In genomic region chr11:69836703-69837576, GRCm38 (mm10) we compare ENCODE assay signal across 8 mouse cellular contexts. TPM values are rescaled to one million over a fixed set of nuclear protein-coding genes. Genes with fewer than 3 reads are reported as not detected.
DNase-seq lines count a peak whose midpoint lies in the region; ATAC-seq and TF ChIP-seq lines count a peak whose summit lies in the region.
"Had no signal": no experiment of that assay in that cellular context is flagged by ENCODE, and none has a peak within 500 bp of the region (broad histone marks: within the 10 kb centered on the region; RNA-seq: fewer than 3 reads in every experiment).

No protein-coding gene starts in this region.

- peak overlapping the region; percentile 94 for H3K9ac ChIP-seq in ES-Bruce4 (ENCODE audit: low read depth, poor library complexity, severe bottlenecking)
- H3K9ac ChIP-seq in heart, adult 2 months (ENCODE audit: low read depth, low read length) = peak overlapping the region; percentile 48
- H3K9ac ChIP-seq in kidney, embryonic 16.5 days (replicated peaks; ENCODE audit: low read length) = peak overlapping the region; percentile 76
- peak overlapping the region; percentile 57 for H3K9ac ChIP-seq in liver, embryonic 15.5 days

- peak; percentile 7; the same call in 1 of the 2 replicates for ATAC-seq in kidney, embryonic 16.5 days (ENCODE audit: low FRiP score, low TSS enrichment)
- ATAC-seq in liver, embryonic 15.5 days (ENCODE audit: insufficient read depth) = no peak

- peak overlapping the region; percentile 79 for H3K4me3 ChIP-seq in ES-Bruce4 (ENCODE audit: low read depth, low read length)
- peak overlapping the region; percentile 58 for H3K4me3 ChIP-seq in heart, adult 2 months
- H3K4me3 ChIP-seq in kidney, embryonic 16.5 days (ENCODE audit: low read length) = peak overlapping the region; percentile 66
- peak overlapping the region; percentile 78 for H3K4me3 ChIP-seq in liver, embryonic 15.5 days (replicated peaks)

- DNase-seq in A20 (ENCODE audit: low read depth, low spot score) = peak; percentile 23
- DNase-seq in embryo, embryonic 10.5 days (ENCODE audit: low spot score) = peak; percentile 62
- DNase-seq in heart, adult 2 months = peak; percentile 59 to 67
- peak; percentile 47 for DNase-seq in right cerebral cortex, postnatal 14 days

- intact Hi-C loops in heart, adult 2 months (cut with DNase I) = loop anchor here (2.0 kb wide), 2 partner anchors 34 to 42 kb away; partner anchors contain the start of gene Tmem95

- TF ChIP-seq CTCF in ES-Bruce4 (IDR thresholded peaks at IDR 0.05; ENCODE audit: low read depth, low read length) = no peak
- no peak for TF ChIP-seq CTCF in heart, adult 2 months (IDR thresholded peaks at IDR 0.05)

- WGBS in heart, adult 2 months = 5% methylated on average over 50 of the region's 52 CpGs
- WGBS in kidney, embryonic 16.5 days = 1% methylated on average over 41 of the region's 52 CpGs
- 2% methylated on average over 51 of the region's 52 CpGs for WGBS in liver, embryonic 15.5 days (ENCODE audit: insufficient replicate concordance)

- no peak overlapping the region for H3K27ac ChIP-seq in ES-Bruce4 (ENCODE audit: insufficient read depth, low read length)
- H3K27ac ChIP-seq in heart, adult 2 months = peak overlapping the region; percentile 94
- peak overlapping the region; percentile 93 for H3K27ac ChIP-seq in kidney, embryonic 16.5 days (ENCODE audit: low read length)
- H3K27ac ChIP-seq in liver, embryonic 15.5 days (replicated peaks) = 0 out of 2 replicates have a peak overlapping the region, but pooled peaks have one; percentile 92

- peak overlapping the region; percentile 98 for H3K4me2 ChIP-seq in kidney, embryonic 16.5 days (replicated peaks; ENCODE audit: low read depth, low read length)
- H3K4me2 ChIP-seq in liver, embryonic 15.5 days = peak overlapping the region; percentile 95

- H3K79me2 ChIP-seq in heart, adult 2 months (replicated peaks; ENCODE audit: control insufficient read depth, insufficient read depth, low read length) = no peaks in the 10 kb centered on the region

- no peak for TF ChIP-seq EP300 in ES-Bruce4 (IDR thresholded peaks at IDR 0.05; ENCODE audit: insufficient read depth, low read depth, low read length)
- no peak for TF ChIP-seq EP300 in heart, adult 2 months (IDR thresholded peaks at IDR 0.05; ENCODE audit: insufficient read depth, low read depth, low read length)

- no peaks in the 10 kb centered on the region for H3K36me3 ChIP-seq in ES-Bruce4 (ENCODE audit: control insufficient read depth, insufficient read depth, low read length, poor library complexity, severe bottlenecking)
- H3K36me3 ChIP-seq in heart, adult 2 months (ENCODE audit: control insufficient read depth, insufficient read depth, low read length) = peaks cover 2% of the 10 kb centered on the region; the same call in 1 of the 2 replicates
- 0 out of 2 replicates have a peak, but pooled peaks cover 12% of the 10 kb centered on the region for H3K36me3 ChIP-seq in kidney, embryonic 16.5 days (ENCODE audit: insufficient read depth, low read length)
- H3K36me3 ChIP-seq in liver, embryonic 15.5 days (replicated peaks) = 0 out of 2 replicates have a peak, but pooled peaks cover 4% of the 10 kb centered on the region

- no peaks in the 10 kb centered on the region for H3K4me1 ChIP-seq in ES-Bruce4 (ENCODE audit: control insufficient read depth, insufficient read depth, low read length)
- H3K4me1 ChIP-seq in heart, adult 2 months (ENCODE audit: control insufficient read depth, insufficient read depth, low read length) = peaks cover 2% of the 10 kb centered on the region
- peaks cover 46% of the 10 kb centered on the region for H3K4me1 ChIP-seq in kidney, embryonic 16.5 days (ENCODE audit: insufficient read depth, low read length)
- peaks cover 66% of the 10 kb centered on the region for H3K4me1 ChIP-seq in liver, embryonic 15.5 days (replicated peaks)

- TF ChIP-seq POLR2A in ES-Bruce4 (IDR thresholded peaks at IDR 0.05; ENCODE audit: insufficient read depth, low read length) = no peak
- TF ChIP-seq POLR2A in heart, adult 2 months (IDR thresholded peaks at IDR 0.05; ENCODE audit: insufficient read depth, low read depth, low read length) = no peak

- no peaks in the 10 kb centered on the region for H3K27me3 ChIP-seq in ES-Bruce4 (ENCODE audit: control insufficient read depth, insufficient read depth, low read length, poor library complexity, severe bottlenecking)
- H3K27me3 ChIP-seq in heart, adult 2 months (ENCODE audit: control insufficient read depth, insufficient read depth, low read length) = no peaks in the 10 kb centered on the region; the same call in 1 of the 2 replicates
- no peaks in the 10 kb centered on the region; the same call in 1 of the 2 replicates for H3K27me3 ChIP-seq in kidney, embryonic 16.5 days (ENCODE audit: insufficient read depth, low read length)
- H3K27me3 ChIP-seq in liver, embryonic 15.5 days = peaks cover 60% of the 10 kb centered on the region

- H3K9me3 ChIP-seq in ES-Bruce4 (replicated peaks; ENCODE audit: control insufficient read depth, insufficient read depth, low read length, poor library complexity, severe bottlenecking) = no peaks in the 10 kb centered on the region
- no peaks in the 10 kb centered on the region for H3K9me3 ChIP-seq in kidney, embryonic 16.5 days (ENCODE audit: low read length)
- H3K9me3 ChIP-seq in liver, embryonic 15.5 days (replicated peaks) = no peaks in the 10 kb centered on the region

RNA-seq across cellular contexts. Expression of gene Nlgn2, which starts 0.6 kb away (rescaled TPM):
- 19.6 and 25.4 TPM in 2 replicates for polyA plus RNA-seq in ES-Bruce4 (2011; ENCODE audit: insufficient read depth, insufficient read length, low read depth, missing spikeins)
- total RNA-seq in heart, adult 2 months (2021) = 1 to 10 TPM; 3.4 to 5.0 TPM
- 6.0 and 6.7 TPM in 2 replicates for polyA plus RNA-seq in heart, adult 2 months (2012; rRNA removed)
- polyA plus RNA-seq in kidney, embryonic 16.5 days (2015; fragmentation: Nextera tagmentation; extraction: Ambion mirVana) = 6.0 and 6.6 TPM in 2 replicates
- 0.54 and 0.64 TPM in 2 replicates for polyA plus RNA-seq in liver, embryonic 15.5 days (2015; fragmentation: Nextera tagmentation; extraction: Ambion mirVana)

RNA-seq across cellular contexts. Expression of gene Tmem256, which starts 1.4 kb away (rescaled TPM):
- 97.1 and 103 TPM in 2 replicates for polyA plus RNA-seq in ES-Bruce4 (2011; ENCODE audit: insufficient read depth, insufficient read length, low read depth, missing spikeins)
- 100 to 1,000 TPM; 214 to 254 TPM for total RNA-seq in heart, adult 2 months (2021)
- polyA plus RNA-seq in heart, adult 2 months (2012; rRNA removed) = 308 and 350 TPM in 2 replicates
- 371 and 389 TPM in 2 replicates for polyA plus RNA-seq in kidney, embryonic 16.5 days (2015; fragmentation: Nextera tagmentation; extraction: Ambion mirVana)
- polyA plus RNA-seq in liver, embryonic 15.5 days (2015; fragmentation: Nextera tagmentation; extraction: Ambion mirVana) = 336 and 387 TPM in 2 replicates

RNA-seq across cellular contexts. Expression of gene Plscr3, which starts 9.2 kb away (rescaled TPM):
- polyA plus RNA-seq in ES-Bruce4 (2011; ENCODE audit: insufficient read depth, insufficient read length, low read depth, missing spikeins) = 27.2 and 31.2 TPM in 2 replicates
- 10 to 100 TPM; 21.2 to 22.4 TPM for total RNA-seq in heart, adult 2 months (2021)
- polyA plus RNA-seq in heart, adult 2 months (2012; rRNA removed) = 45.3 and 48.3 TPM in 2 replicates
- polyA plus RNA-seq in kidney, embryonic 16.5 days (2015; fragmentation: Nextera tagmentation; extraction: Ambion mirVana) = 105 and 119 TPM in 2 replicates
- polyA plus RNA-seq in liver, embryonic 15.5 days (2015; fragmentation: Nextera tagmentation; extraction: Ambion mirVana) = 26.1 and 28.0 TPM in 2 replicates

RNA-seq across cellular contexts. Expression of gene Spem1, which starts 15.0 kb away (rescaled TPM):
- polyA plus RNA-seq in ES-Bruce4 (2011; ENCODE audit: insufficient read depth, insufficient read length, low read depth, missing spikeins) = not detected in 2 replicates
- total RNA-seq in heart, adult 2 months (2021) = not detected
- 0.23 and 0.32 TPM in 2 replicates for polyA plus RNA-seq in heart, adult 2 months (2012; rRNA removed)
- 0.15 and 0.28 TPM in 2 replicates for polyA plus RNA-seq in kidney, embryonic 16.5 days (2015; fragmentation: Nextera tagmentation; extraction: Ambion mirVana)
- polyA plus RNA-seq in liver, embryonic 15.5 days (2015; fragmentation: Nextera tagmentation; extraction: Ambion mirVana) = not detected in 2 replicates
- total RNA-seq: hematopoietic stem cell, adult 5-6 weeks had no signal

RNA-seq across cellular contexts. Expression of gene Spem2, which starts 18.7 kb away (rescaled TPM):
- not detected in 2 replicates for polyA plus RNA-seq in ES-Bruce4 (2011; ENCODE audit: insufficient read depth, insufficient read length, low read depth, missing spikeins)
- total RNA-seq in heart, adult 2 months (2021) = not detected
- polyA plus RNA-seq in heart, adult 2 months (2012; rRNA removed) = 0.15 and 0.20 TPM in 2 replicates
- polyA plus RNA-seq in kidney, embryonic 16.5 days (2015; fragmentation: Nextera tagmentation; extraction: Ambion mirVana) = not detected in 2 replicates
- polyA plus RNA-seq in liver, embryonic 15.5 days (2015; fragmentation: Nextera tagmentation; extraction: Ambion mirVana) = not detected in 2 replicates
- total RNA-seq: hematopoietic stem cell, adult 5-6 weeks had no signal
